Mouse (Mus musculus): ENCODE measurements around the gene Map6. TPM values are rescaled to one million over a fixed set of nuclear protein-coding genes. Genes with fewer than 3 reads are reported as not detected.

Map6 gene
- polyA plus RNA-seq, 1 experiment, result 52.9 TPM

DNA sequence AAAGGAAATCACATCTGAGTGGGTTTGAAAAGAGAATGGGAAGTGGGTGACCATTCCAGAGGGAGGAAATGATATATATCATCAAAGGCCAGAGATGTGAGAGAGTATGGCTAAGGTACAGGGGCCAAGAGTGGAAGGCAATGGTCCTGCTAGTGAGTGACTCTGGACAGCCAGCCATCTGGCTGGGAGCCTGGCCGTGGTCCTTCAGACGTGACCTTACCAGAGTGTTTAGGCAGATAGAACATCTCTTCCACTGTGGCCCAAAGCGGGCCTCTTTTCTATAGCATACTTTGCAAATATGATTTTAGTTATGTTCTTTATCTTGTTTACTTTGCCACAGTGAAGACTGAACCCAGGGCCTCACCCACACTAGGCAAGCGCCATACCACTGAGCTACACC lies 38.4 kb downstream of the Map6 start:
- TF ChIP-seq POLR2A (IDR thresholded peaks at IDR 0.05; ENCODE audit: low read depth, low read length) (no peak), CTCF (IDR thresholded peaks at IDR 0.05; ENCODE audit: borderline replicate concordance, insufficient read depth, low read length) (no peak)
- Histone ChIP-seq H3K4me1 (ENCODE audit: control insufficient read depth, insufficient read depth, low read length) (peaks cover 14% of the 10 kb centered on the region), H3K4me3 (ENCODE audit: insufficient read depth, low read length) (no peak overlapping the region), H3K27ac (ENCODE audit: insufficient read depth, low read length) (no peak overlapping the region)

DNA sequence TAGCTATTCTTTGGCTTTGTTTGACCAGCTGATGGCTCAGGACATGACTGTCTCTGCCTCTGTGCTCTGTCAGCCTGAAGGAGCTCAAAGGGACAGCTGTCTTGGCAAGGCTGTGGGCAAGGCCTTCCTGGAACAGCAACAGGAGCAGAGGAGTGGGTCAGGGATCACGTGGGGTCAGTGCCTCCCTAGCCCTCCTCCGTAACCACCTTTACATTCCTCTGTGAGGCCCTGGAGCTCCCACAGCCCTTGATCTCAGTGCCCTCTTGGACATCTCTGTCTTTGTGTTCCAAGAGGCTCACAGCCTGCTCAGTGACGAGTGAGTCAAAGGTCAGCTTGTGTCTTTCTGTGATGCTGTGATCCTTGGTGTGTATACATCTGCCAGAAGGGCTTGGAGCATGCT lies 39.4 kb downstream of the Map6 start:
- H3K4me3 ChIP-seq (ENCODE audit: insufficient read depth, low read length), result no peak overlapping the region
- no peak for TF ChIP-seq POLR2A (IDR thresholded peaks at IDR 0.05; ENCODE audit: low read depth, low read length)
- no peak for TF ChIP-seq CTCF (IDR thresholded peaks at IDR 0.05; ENCODE audit: borderline replicate concordance, insufficient read depth, low read length)
- H3K4me1 ChIP-seq (ENCODE audit: control insufficient read depth, insufficient read depth, low read length), result peaks cover 14% of the 10 kb centered on the region
- no peak overlapping the region for H3K27ac ChIP-seq (ENCODE audit: insufficient read depth, low read length)

DNA sequence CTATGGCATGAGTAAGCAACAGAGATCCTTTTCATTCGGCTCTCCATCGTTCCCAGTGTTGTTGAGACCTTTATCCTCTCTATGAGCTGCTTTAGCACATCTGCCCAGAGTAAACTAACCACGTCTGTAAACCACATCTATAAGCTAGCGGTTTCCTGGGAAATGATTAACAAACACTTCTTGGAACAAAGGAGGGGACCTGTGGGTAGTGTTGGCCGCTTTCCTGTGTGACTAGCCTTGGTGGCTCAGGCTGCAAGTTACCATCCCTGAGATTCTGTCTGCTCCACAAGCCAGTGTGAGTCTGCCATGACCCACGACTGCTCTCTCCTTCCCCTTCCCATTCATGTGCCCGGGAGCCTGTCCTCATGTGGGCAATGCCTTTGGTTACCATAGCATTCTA lies 44.2 kb downstream of the Map6 start:
- peaks cover 5% of the 10 kb centered on the region; the same call in 1 of the 2 replicates for H3K4me1 ChIP-seq (ENCODE audit: control insufficient read depth, insufficient read depth, low read length)
- no peak overlapping the region for H3K4me3 ChIP-seq (ENCODE audit: insufficient read depth, low read length)
- H3K27ac ChIP-seq (ENCODE audit: insufficient read depth, low read length), result no peak overlapping the region
- no peak for TF ChIP-seq POLR2A (IDR thresholded peaks at IDR 0.05; ENCODE audit: low read depth, low read length)
- no peak for TF ChIP-seq CTCF (IDR thresholded peaks at IDR 0.05; ENCODE audit: borderline replicate concordance, insufficient read depth, low read length)

DNA sequence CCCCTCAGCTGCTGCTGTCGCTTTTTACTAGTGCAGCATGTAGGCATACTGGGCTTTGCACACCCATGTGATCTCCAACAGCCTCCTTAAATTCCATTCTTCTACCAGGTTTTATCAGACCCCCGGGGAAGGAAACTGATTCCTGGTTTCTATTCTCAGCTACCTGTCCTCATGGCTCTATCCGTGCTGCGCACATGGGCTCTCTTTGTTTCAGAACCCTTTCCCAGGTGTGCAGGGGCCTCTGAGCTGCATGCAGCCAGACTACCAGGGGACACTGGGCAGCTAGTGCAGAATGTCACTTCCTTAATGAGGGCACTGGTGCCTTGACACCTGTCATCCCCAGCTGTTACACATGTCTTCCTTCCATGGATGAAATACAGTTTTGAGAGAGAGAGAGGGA lies 44.8 kb downstream of the Map6 start:
- no peak overlapping the region for H3K27ac ChIP-seq (ENCODE audit: insufficient read depth, low read length)
- H3K4me1 ChIP-seq (ENCODE audit: control insufficient read depth, insufficient read depth, low read length), result no peaks in the 10 kb centered on the region
- no peak overlapping the region for H3K4me3 ChIP-seq (ENCODE audit: insufficient read depth, low read length)
- TF ChIP-seq CTCF (IDR thresholded peaks at IDR 0.05; ENCODE audit: borderline replicate concordance, insufficient read depth, low read length) (no peak), POLR2A (IDR thresholded peaks at IDR 0.05; ENCODE audit: low read depth, low read length) (no peak)

DNA sequence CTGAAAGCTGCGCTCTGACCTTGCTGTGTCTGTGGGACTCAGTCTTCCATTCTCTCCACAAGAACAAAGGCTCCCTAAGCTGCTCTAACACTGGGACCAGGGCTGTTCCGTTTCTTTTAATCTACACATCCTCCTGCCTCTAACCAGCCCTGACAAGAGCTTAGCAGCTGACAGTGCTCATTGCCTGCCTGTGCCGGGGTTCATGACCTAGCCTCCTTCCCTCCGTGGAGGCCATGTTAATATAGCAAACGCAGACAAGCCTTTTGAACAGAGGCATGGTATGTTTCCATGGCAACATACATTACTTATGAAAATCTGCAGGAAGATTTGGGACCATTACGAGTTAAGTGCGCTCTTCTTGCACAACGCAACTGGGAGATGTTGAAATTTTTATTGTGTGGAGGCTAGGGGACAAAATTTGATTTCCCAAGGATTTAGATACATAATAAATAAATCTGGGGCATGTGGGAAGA lies 45.5 kb downstream of the Map6 start:
- no peak for TF ChIP-seq POLR2A (IDR thresholded peaks at IDR 0.05; ENCODE audit: low read depth, low read length)
- no peak for TF ChIP-seq CTCF (IDR thresholded peaks at IDR 0.05; ENCODE audit: borderline replicate concordance, insufficient read depth, low read length)
- Histone ChIP-seq H3K4me3 (ENCODE audit: insufficient read depth, low read length) (no peak overlapping the region), H3K27ac (ENCODE audit: insufficient read depth, low read length) (no peak overlapping the region), H3K4me1 (ENCODE audit: control insufficient read depth, insufficient read depth, low read length) (no peaks in the 10 kb centered on the region)

DNA sequence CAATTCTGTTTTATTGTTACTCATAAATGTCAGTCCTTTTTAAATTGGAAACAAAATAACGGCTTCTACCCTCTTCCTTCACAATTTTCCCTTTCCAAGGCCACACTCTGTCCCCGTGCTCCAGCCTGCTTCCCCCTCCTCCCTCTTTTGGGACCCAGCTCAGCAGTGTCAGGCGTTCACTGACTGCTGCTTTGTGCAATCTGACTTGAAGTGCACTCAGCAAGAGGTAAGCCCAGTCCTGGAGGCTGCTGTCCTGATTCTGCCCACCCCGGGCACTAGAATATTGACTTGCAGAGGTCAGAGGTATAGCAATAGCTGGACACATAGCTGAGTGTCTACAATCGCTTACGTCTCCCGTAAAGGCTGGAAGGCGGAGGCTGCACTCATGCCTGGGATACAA lies 46.0 kb downstream of the Map6 start:
- TF ChIP-seq CTCF (IDR thresholded peaks at IDR 0.05; ENCODE audit: borderline replicate concordance, insufficient read depth, low read length), result no peak
- no peak overlapping the region for H3K27ac ChIP-seq (ENCODE audit: insufficient read depth, low read length)
- H3K4me1 ChIP-seq (ENCODE audit: control insufficient read depth, insufficient read depth, low read length), result no peaks in the 10 kb centered on the region
- no peak overlapping the region for H3K4me3 ChIP-seq (ENCODE audit: insufficient read depth, low read length)

DNA sequence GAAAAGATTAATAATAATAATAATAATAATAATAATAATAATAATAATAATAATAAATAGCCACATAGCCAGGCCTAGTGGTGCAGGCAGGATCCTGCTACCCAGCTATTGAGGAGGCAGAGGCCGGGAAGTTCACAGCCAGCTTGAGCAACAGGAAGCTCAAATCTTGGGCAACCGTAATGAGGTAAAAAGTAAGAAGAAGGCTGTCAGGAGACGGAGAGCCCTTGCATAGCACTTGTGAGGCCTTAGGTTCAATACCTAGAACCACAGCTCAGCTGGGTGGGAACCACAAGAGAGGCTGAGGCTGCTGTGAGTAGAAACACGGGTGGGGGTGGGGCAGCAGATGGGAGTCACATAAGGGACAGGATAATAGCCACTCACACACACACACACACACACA lies 47.3 kb downstream of the Map6 start:
- no peak overlapping the region for H3K4me3 ChIP-seq (ENCODE audit: insufficient read depth, low read length)
- TF ChIP-seq CTCF (IDR thresholded peaks at IDR 0.05; ENCODE audit: borderline replicate concordance, insufficient read depth, low read length), result no peak
- no peak for TF ChIP-seq POLR2A (IDR thresholded peaks at IDR 0.05; ENCODE audit: low read depth, low read length)

DNA sequence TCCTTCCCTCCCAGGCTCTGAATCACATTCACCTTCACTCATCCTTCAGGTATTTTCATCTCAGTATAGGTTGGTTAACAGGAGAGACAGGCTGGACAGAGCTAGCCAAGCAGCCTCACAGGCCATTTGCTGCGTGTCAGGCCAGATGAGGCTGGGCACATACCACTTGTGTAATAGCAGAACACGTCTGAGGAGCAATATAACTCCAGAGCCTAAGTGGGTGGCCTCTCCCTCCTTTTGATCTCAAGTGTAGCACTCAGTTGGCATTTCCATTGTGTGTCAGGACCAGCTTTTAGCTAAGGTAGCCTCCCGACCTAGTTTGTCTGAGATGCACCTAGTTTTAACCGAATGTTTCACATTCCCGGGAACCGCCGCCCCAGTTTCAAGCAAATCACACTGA lies 49.0 kb downstream of the Map6 start:
- no peak for TF ChIP-seq CTCF (IDR thresholded peaks at IDR 0.05; ENCODE audit: borderline replicate concordance, insufficient read depth, low read length)
- no peak for TF ChIP-seq POLR2A (IDR thresholded peaks at IDR 0.05; ENCODE audit: low read depth, low read length)
- peaks cover 8% of the 10 kb centered on the region; the same call in 1 of the 2 replicates for H3K4me1 ChIP-seq (ENCODE audit: control insufficient read depth, insufficient read depth, low read length)
- H3K4me3 ChIP-seq (ENCODE audit: insufficient read depth, low read length), result no peak overlapping the region
- H3K27ac ChIP-seq (ENCODE audit: insufficient read depth, low read length), result no peak overlapping the region

More for the DNA sequence above, 47.3 kb downstream of the Map6 start:
- Histone ChIP-seq H3K27ac (ENCODE audit: insufficient read depth, low read length) (no peak overlapping the region), H3K4me1 (ENCODE audit: control insufficient read depth, insufficient read depth, low read length) (0 out of 2 replicates have a peak, but pooled peaks cover 4% of the 10 kb centered on the region)

DNA sequence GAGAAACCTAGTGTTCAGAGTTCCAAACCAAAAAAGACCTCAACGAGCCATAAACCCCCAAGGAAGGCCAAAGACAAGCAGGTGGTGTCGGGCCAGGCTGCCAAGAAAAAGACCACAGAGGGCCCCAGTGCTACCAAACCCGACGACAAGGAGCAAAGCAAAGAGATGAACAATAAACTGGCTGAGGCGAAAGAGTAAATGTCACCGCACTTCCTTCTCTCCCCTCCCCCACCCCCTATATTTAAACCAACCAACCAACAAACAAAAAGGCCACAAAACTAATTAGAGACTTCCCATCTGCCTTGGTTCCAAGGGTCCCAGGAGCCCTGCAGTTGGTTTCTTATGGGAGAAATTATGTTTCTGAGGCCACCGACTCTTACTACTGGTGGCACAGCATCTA lies 50.2 kb downstream of the Map6 start:
- H3K4me3 ChIP-seq (ENCODE audit: insufficient read depth, low read length), result no peak overlapping the region
- H3K27ac ChIP-seq (ENCODE audit: insufficient read depth, low read length), result no peak overlapping the region
- no peak for TF ChIP-seq POLR2A (IDR thresholded peaks at IDR 0.05; ENCODE audit: low read depth, low read length)
- H3K4me1 ChIP-seq (ENCODE audit: control insufficient read depth, insufficient read depth, low read length), result peaks cover 13% of the 10 kb centered on the region

DNA sequence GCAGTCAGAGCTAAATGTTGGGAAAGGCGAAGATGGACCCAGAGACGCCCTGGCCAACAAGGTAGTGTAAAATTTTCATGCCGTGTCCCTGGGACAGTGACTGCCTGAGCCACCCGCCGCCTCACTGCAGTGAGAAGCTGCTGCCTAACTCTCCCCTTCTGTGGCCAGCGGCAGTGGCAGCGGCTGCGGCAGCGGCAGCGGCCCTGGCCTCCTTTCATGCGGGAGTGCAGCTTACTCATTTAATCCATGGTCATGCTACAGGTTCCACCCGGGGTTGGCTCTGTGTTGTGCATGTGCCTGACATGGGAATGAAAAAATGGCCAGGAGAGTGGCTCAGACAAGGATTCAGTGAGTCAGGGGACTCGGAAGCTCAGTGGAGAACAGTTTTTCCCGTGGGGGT lies 53.3 kb downstream of the Map6 start:
- Histone ChIP-seq H3K4me3 (ENCODE audit: insufficient read depth, low read length) (no peak overlapping the region), H3K4me1 (ENCODE audit: control insufficient read depth, insufficient read depth, low read length) (peaks cover 23% of the 10 kb centered on the region), H3K27ac (ENCODE audit: insufficient read depth, low read length) (peak overlapping the region; percentile 29; the same call in 1 of the 2 replicates)
- TF ChIP-seq CTCF (IDR thresholded peaks at IDR 0.05; ENCODE audit: borderline replicate concordance, insufficient read depth, low read length) (no peak), POLR2A (IDR thresholded peaks at IDR 0.05; ENCODE audit: low read depth, low read length) (no peak)

Data from embryonic fibroblast, embryonic 13.5 days (primary cell).